Mouse (Mus musculus) 3T3-L1 (cell line): ENCODE results near the gene Chat.
"Not testable (repeated sequence)": the region's sequence is repeated elsewhere in the genome, so short reads cannot be mapped to it uniquely, and the experiment has no call there.

Experiments
- DNase-seq: peaks from one replicate; pipeline ENCODE4 v3.0.0-alpha.2; 2015; ENCODE audit warnings: low read depth, low spot score

The Chat gene

DNA sequence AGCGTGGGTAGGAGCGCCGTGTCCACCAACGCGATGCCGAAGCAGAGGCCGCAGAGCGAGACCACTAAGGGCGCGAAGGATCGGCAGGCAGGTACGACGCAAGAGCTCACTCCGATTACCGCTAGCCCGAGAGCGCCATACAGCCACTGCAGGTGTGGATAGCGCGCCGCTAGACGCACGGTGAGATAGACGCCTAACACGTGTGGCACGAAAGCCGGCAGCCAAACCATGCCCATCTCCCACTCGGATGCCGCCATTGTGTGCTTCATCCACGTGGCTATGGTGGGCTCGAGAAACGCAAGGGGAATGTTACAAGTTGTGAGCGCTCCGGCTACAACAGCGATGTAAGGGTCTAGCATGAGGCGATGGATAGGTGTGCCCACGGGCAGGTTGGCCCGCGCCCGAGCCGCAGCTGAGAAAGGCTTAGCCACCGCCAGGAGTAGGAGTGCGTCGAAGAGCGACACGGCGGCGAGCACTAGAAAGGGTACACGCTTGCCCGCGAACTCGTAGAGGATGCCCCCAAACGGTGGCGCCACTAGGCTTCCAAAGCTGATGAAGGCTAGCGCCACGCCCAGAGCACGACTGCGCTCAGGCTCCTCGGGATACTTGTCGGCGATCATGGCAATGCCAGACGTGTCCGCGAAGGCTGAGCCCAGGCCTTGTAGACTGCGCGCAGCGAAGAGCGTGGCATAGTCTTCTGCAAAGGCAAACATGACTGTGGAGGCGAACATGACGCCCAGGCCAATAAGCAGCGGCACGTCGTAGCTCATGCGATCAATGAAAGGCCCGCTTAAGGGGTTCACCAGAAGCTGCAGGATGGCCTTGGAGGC is 2.4 kb downstream of the Chat start:
- no peak for DNase-seq

DNA sequence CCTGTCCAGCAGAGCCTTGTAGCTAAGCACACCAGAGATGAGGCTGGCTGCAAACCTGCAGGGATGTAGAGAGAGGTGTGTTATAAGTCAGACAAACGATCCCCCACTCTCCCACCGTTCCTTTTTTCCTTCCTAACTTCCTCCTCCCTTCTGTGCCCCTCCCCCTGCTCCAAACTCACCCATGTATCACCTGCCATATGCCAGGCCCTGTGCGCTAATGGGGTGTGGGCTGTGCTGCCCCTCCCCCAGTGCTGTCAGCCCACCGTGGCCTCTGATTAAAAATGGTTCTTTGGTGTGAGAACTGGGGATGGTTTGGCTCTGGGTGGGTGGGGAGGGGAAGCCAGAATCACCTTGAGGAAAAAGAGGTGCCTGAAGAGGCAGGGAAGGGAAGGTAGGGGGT is 13.2 kb downstream of the Chat start:
- DNase-seq, result no peak

DNA sequence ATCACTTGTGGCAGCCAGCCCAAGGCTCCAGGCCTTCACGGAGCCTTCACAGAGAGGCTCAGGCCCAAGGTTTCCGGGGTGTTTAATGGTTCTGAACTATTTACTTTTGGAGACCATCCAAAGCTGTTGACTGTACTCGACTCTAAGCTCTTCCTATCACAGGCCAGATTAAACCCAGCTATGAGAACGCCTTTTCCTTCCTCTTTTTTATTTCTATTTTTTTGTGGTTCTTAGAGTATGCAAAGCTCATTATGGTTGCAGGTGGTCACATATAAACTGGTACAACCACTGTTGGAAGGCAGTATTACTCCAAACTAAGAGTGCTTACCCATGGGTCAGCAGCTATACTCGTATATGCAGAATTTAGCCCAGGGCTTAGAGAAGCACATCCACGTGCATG is 18.8 kb downstream of the Chat start:
- no peak for DNase-seq

DNA sequence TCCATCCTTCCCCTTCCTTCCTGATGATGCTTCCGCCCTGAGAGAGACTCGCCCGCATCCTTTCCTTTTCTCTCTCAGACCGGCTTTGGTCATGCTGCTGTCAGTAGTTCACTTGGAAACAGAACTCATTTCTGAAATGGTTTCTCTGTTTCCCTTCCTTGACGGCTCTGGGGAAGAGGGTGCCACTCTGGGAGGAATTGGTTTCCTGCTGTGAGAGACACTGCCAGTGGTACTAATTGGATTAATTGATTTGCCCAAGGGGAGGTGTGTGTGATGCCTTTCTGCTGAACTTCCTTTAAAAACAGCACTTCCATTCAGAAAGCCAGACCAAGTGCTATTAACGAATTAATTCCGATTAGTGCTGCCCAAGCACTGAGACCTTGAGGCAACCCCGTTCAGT is 22.3 kb downstream of the Chat start:
- DNase-seq, result no peak

DNA sequence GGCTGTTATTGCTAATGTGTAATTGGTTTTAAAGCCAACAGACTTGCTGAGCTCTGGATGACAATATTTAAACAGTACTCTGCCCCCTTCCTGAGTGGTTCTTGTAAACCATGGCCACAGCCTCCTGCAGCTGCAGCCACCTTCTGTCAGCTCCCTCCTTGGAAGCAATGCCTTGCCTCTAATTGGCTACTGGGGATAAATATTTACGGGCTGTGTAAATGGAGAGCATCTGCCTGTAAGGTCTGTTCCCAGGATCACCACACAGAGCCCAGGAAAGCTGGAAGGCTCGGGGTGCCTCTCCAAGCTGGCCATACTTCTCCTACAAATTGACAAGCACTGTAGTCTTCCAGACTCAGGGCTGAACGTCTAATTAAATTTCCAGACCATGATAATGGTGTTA is 26.0 kb downstream of the Chat start:
- DNase-seq, result no peak

DNA sequence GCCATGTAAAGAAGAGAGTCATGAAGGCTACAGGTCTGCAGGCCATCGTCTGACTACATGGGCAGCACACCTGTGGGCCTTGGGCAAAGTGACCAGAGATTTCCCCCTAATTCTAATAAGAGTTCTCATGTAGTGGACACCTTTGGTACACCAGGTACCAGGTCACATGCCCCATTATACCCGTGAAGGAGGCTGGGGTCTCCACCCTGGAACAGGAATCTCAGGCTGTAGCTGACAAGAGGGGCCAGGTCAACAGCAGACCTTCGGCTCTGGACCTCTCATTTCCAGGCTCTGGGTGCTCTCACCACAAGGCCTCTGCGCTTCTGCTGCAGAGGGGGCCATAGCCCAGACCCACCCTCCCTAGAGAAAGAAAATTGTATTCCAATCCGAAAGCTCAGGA is 26.5 kb downstream of the Chat start:
- DNase-seq, result no peak

DNA sequence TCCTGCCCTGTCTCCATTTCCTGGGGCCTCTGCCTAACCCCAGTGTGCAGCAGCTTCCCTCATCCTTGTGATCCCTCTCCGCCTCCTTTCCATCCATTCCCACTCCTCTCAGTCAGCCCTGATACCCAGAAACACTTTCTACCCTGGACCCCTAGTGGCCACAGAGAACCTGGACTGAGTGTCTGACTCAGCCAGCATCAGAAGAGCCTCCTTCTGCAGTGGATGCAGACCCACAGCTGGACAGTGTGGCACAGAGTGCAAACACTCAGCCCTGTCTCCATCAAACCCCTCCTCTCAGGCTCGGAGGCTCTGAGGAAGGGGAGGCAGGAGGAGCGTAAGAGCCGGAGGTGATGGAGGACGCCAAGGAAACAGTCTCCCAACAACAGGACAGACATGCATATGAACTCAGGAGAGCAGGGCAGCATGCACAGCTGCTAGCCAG is 28.4 kb downstream of the Chat start:
- peak; percentile 24 for DNase-seq

DNA sequence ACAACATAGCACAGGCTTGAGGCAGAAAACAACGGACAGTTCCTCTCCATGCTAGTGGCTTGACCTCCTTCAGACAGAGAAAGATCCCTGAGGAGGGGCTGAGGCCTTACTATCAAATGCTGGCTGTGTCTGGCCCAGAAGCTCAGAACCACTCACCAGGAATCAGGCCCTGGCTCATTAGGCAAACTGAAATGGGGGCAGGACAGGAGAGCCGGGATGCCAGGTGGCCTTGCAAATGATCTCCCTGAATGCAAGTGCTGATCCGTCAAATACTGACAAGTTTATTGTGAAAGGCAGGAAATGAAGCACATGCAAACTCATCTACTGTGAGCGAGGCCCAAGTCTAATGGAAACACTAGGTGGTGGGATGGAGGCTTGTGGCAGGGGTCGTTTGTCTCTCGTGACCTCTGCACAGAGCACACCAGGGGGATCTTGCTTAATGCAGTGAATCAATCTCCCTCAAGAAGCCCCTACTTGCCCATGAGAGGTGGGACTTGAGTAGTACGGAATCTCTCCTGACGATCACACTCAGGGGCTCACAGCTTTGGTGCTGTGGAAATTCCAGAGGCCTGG is 36.7 kb downstream of the Chat start:
- DNase-seq, result no peak

DNA sequence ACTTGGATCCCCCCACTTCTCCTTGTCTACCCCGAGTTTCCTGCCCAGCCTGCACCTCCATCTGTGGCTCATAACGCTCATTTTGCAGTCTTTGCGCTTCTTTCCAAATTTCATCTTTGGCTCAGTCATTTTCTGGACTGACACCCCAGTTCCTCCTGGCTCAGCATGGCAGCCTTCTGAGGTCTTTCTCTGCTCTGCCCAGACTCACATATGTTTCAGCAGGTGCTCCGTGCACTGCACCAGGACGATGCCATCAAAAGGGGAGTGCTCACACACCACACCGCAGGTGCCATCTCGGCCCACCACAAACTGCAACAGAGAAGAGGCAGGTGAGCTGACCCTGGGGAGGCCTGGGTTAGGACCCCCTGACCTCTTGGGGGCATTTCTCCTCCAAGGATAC is 41.8 kb downstream of the Chat start:
- DNase-seq, result no peak

DNA sequence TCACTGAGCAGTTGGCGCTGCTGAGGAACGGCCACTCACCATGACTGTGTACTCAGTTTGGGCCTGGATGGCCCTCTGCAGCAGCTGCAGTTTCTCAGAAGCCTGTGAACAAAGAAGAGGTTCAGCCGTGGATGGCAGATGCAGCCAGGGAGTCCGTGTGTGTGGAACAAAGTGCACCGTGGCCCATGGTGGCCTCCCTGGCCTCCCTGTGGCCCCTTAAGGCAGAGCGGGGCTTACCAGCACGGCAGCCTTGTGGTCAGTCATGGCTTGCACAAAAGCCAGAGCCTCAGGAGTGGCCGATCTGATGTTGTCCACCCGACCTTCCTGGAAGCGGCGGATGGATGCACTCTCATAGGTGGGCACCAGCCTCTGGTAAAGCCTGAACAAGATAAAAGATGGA is 47.0 kb downstream of the Chat start:
- no peak for DNase-seq

DNA sequence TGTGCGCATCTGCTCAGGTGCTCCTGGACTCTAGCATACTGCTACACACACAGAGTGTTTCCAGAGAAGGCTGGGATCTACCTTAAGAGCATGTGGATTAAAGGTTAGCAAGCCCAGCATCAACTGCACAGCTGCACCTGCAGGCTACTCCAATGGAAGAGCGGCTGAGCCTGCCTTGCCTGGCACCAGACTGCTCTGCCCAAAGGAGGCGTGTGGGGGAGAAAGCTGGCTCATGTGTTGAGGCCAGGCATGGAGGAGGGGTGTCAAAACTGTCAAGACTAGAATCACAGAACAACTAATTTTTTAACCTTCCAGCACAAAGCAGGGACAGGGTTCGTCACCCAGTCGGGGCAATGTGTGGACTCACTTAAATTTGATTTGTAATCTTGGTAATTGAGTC is 53.7 kb downstream of the Chat start:
- DNase-seq, result no peak

DNA sequence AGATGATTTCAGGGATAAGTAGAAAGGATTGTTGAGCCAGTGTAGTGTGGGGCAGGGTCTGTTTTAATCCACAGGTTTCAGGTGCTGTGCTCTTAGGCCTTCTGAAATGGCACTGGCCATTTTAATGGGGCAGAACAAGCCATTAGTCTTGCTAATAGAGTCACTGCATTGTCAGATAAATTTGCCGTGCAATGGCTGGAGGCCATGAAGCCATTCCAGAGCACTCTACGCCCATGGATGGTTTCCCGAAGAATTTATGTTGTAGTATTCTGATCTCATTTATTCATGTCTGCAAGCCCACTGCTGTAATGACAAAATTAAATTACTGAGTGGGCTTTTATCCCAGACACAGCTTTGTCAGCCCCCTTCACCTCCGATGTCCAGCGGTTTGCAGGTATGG is 55.7 kb downstream of the Chat start:
- no peak for DNase-seq

DNA sequence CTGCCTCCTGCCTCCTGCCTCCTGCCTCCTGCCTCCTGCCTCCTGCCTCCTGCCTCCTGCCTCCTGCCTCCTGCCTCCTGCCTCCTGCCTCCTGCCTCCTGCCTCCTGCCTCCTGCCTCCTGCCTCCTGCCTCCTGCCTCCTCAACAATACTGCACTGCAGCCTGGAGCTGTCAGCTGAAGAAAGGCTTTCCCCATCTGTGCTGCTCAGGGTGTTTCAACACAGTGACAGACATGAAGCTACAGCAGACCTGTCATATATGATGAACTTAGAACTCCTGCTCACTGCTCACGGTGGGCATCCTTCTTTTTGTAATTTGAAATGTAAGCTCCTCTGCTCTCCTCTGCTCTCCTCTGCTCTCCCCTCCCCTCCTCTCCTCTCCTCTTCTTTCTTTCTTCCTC is 60.4 kb downstream of the Chat start:
- not testable (repeated sequence) for DNase-seq

DNA sequence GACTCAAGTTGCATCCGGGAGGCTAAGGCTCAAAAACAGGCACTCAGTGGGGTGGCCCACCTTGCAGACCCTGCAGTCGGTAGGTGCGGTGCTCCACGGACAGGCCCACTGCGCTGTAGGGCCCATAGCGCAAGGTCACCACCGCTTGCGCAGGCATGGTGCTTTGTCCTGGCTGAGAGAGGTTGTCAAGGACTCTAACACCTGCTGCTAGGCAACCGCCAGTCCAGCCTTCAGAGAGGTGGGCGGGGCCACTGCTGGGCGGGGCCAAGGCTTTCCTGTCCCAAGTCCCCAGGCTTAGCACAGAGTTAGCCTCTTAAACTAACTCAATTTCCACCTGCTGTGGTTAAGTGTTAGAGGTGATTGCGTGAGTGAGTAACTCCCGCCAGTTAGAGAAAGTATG is 77.6 kb downstream of the Chat start, which contains the start of gene 1700024G13Rik:
Gene 1700024G13Rik (minus strand): TSS at position 196 of the 400 bp plus-strand sequence.
- DNase-seq, result no peak

DNA sequence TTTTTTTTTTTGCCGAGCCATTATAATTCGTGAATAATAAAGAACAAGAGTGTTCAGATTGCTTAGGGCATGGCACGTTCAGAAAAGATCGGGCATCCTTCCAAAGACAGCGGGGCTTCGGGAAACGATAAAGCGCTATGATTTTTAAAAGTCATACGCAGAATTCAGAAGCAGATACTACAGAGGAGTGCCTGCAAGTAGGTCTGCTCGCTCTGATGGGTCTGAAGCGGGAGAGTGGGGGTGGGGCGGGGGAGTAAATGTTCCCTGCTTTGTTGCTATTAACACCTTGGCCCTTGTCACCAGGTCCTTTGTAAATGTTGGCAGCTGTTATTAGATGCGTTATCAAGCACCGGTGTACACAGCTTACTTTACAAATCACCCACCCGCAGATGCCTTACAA is 84.2 kb downstream of the Chat start:
- no peak for DNase-seq

DNA sequence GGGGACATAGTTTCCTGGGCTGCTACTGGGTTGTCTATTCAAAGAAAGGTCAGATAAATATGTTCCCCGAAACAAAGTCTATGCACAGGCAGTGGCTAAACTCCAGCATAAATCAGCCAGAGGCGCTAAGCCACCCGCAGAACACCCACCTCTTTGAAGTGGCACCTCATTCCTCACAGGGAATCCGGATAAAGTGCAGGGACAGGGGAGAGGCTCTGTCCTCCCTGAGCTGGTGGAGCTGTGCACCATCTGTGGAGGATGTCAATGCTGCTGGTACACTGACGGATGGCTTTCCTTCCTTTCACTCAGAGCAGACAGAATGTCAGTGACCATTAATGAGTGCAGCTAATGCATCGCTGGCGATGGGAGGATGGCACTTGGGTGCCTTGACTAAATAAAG is 84.7 kb downstream of the Chat start:
- DNase-seq, result no peak

DNA sequence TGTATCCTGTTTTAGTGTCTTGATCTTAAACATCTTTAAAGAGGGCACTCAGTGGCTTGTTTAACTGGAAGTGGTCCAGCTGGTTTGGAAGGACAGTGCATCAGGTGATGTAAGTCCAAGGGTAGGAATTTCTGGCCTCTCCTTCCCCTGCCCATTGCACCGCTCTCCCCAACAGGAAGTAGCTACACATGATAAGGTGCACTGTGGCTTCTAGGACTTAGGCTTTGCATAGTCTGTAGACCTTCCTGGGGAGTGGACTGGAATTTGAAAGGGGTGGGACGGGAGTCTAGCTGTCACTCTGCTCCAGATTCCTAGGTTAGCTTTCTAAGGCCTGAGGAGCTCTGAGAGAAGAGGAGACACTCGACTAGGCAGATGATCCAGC is 85.7 kb downstream of the Chat start:
- DNase-seq, result no peak

DNA sequence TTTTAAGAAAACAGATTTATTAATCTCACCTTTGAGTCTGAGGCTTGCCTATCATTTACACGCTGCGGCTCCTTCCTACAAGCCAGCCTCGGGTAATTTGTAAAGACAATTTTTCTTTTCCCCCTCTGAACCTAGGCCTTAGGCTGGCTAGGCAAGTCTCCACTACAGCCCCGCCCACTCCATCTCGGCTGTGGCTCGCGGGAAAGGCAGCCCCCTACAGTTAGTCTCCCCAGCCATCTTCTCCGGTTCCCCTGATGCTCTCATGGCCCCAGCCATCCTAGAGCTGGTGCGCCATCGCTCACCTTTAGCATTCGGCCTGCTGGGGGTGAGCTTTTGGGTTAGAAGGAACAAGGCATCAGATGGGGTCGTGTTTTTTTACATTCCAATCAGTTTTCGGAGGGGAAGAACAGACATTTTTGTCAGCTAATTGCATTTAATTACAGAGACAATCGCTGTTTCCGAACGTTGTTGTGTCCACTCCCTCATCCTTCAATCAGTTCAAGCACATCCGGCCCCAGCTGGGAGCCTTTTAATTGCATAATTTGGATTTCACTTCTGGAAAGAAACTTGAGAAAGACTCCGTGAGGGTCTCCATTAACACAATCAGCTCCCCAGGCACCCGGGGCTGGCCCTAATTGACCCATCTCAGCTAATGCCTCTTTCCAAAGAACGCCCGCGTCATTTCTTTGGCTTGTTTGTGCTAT is 86.2 kb downstream of the Chat start:
- DNase-seq, result no peak

DNA sequence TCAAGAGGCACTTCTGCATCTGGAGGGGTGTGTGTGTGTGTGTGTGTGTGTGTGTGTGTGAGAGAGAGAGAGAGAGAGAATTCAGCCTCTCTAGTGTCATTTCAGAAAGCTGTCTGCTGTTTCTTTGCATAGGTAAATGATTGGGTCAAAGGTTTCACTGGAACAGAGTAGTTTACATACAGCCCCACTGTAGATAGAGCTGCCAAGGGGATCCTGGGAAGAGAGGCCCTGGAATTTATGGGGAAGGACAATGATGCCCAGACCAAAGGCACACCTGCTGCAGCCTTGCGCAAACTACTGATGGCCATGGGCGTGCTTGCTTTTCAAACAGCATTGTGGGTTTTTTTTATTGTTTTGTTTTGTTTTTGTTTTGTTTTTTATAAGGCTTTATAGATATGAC is 93.3 kb downstream of the Chat start:
- no peak for DNase-seq

DNA sequence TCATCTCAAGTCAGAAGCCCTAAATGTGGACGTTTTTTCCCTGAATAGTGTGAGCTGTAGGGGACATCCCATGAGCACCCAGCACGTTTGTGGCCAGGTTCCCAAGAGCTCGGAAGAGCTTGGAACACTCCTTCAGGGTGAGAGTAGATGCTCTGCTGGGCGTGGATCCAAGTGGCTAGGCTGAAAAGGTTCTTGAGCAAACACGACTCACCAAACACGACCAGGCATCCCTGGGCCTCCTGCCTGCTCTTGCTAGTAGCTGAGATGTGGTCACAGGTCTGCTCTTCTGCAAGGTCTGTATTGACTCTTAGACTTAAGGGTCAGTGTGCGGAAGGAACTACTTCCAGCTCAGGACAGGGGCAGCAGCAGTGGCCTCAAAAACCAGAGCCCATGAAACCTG is 96.0 kb downstream of the Chat start:
- peak; percentile 66 for DNase-seq

DNA sequence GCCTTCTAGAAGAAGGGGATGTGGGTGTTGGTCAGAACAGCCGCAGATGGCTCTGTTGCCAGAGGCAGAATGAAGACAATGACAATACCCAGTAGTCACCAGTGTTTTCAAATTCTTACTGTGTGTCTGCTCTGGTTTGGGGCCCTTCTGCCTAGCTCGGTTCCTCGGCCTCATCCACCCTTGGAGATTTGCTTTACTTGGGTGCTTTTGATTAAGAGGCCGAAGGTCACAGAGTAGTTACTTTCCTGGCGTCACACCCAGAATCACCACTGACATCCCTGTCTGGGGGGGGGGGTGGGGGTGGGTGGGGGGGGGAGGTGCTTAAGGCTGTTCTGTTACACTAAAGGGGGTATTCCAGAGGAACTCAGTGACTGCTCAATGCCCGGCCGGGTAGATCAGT is 101.4 kb downstream of the Chat start:
- no peak for DNase-seq
